Mouse (Mus musculus) skeletal muscle tissue, adult 2 months (tissue): Measurements from ENCODE around the gene Gm14214.

Source experiments
- DNase-seq: peaks from one replicate; pipeline ENCODE4 v3.0.0-alpha.2; 2012; ENCODE audit warnings: low read depth, low spot score

Gm14214 gene

GRCm38 (mm10) chr2:154769930-154770329, at the start of gene Gm14214:
Gene Gm14214 (minus strand): TSS chr2:154770030.
- DNase-seq = no peak

- no peak for DNase-seq
Measured at GRCm38 (mm10) chr2:154818599-154818998, 48.8 kb upstream of the Gm14214 start.

GRCm38 (mm10) chr2:154817788-154818187, 48.0 kb upstream of the Gm14214 start:
- no peak for DNase-seq

DNA sequence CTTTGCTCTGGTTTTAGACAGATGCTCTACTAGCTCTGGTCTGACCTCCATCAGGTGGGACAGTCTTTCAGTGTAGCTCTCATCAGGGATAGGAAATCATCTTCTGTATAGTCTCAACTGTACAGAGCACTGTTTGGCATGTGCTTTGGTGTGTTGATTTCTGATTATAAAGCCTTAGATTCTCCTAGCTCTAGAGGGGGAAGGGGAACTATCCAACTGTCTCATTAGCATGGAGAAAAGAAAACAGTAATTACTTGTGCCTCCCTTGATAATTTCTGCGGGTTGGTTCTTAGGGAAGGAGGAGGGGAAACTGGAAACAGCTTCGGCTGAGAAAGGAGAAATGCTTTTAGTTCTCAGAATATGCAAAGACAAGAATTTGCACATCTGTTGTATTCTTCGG, 47.3 kb upstream of the Gm14214 start:
- DNase-seq = no peak

DNA sequence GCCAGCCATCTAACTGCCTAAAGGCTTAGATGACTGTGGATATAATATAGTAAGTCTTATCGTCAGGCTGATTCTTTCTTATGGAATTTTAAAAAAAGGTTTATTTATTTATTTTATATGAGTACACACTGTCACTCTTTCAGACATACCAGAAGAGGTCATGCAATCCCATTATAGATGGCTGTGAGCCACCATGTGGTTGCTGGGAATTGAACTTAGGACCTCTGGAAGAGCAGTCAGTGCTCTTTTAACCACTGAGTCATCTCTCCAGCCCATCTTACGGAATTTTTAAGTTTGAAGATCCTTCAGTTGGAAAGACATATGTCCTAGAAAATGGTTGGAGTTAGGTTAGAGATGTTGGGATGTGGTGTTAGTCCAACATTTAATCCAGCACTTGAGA, 43.6 kb upstream of the Gm14214 start:
- no peak for DNase-seq

DNA sequence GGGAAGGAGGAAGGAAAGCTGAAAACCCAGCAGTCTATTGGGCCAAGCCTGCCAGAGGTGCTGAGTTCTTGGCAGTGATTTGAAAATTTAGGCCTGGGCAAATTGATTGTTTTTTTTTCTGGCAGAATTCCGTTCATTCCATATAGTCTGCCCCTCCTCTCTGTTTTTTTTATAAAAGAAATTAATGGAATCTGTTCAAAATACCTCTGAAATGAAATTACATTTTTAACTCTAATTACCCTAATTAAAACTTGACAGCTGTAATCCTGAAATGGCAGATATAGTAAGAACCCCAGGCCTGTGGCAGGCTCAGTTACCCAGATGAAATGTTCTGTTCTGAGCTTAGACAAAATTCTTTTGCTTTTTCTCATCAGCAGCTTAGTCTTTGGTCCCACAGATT, 41.0 kb upstream of the Gm14214 start:
- no peak for DNase-seq

GRCm38 (mm10) chr2:154809107-154809762, 39.4 kb upstream of the Gm14214 start:
- peak; percentile 32 for DNase-seq

DNA sequence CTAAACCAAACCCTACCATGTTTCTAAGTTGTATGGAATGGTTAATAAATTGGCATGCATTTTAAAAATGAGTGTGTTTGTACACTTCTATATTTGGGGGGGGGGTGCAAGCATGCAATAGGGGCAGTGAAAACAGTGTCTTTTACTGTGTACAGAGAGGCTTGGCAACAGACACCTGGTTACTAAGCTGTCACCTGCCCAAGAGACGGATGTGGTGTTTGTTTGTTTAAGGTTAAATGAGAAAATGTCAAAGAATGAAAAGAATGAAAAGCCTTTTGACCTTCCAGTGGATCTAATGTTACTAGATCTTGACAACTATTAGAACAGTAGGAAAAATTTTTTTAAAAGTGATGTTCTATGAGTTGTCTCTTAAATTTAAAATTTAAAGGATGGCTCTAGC, 37.9 kb upstream of the Gm14214 start:
- DNase-seq = no peak

DNA sequence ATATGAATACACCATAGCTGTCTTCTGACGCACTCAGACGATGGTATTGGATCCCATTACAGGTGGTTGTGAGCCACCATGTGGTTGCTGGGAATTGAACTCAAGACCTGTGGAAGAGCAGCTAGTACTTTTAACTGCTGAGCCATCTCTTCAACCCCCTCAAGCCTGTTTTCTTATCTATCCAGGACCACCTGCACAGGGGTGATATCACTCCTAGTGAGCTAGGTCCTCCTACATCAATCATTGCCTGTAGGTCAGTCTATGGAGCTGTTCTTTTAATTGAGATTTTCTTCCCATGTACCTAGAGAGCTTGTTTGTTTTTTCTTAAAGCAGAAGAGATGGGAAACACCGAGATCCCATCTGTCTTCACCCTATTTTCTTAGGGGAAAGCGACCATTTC, 34.0 kb upstream of the Gm14214 start:
- no peak for DNase-seq

GRCm38 (mm10) chr2:154803372-154803771, 33.5 kb upstream of the Gm14214 start:
- no peak for DNase-seq

DNA sequence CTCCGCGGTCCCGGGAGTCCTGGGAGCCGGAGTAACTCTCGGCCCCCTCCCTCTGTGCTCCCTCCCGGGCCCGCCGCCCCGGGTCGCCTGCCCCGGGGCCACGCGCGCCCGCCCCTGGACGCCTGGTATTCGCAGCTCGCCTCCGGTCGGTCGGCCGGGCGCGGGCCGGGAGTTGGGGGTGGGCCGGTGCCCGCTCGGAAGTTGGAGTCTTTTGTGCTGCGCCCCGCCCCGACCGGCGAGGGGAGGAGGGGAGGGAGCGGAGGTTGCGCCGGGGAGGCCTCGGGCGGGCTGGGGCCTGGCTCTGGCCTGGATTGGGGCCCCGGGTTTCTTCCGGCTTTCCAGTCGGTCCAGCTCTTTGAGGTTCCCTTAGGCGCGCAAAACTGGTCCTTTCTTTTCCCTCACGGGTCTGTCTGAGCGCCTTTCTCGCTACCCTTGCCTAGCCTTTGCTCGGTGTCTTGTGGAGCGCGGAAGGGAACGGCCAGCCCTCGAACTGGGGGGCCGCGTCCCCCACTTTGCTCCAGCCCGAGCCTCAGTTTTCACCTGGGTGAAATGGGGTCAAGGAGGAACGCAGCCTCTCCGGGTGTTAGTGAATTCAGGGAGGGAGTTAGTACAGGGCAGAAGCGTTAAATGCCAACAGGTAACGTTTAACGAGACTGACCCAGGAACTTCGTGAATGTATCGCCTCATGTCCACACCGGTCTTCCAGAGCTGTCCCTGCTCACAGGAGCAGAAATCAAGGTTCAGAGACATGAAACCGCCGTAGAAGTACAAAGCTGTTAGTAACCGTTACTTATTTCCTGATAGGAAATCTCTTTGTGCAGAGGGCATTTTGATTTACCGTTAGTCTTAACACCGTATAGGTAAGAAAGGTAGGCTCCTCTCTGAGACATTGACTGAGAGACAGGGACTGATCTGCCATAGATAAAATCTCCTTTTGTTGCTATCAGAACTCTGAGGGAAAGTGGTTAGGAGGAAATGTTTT, 22.1 kb upstream of the Gm14214 start:
- DNase-seq = peak; percentile 47

DNA sequence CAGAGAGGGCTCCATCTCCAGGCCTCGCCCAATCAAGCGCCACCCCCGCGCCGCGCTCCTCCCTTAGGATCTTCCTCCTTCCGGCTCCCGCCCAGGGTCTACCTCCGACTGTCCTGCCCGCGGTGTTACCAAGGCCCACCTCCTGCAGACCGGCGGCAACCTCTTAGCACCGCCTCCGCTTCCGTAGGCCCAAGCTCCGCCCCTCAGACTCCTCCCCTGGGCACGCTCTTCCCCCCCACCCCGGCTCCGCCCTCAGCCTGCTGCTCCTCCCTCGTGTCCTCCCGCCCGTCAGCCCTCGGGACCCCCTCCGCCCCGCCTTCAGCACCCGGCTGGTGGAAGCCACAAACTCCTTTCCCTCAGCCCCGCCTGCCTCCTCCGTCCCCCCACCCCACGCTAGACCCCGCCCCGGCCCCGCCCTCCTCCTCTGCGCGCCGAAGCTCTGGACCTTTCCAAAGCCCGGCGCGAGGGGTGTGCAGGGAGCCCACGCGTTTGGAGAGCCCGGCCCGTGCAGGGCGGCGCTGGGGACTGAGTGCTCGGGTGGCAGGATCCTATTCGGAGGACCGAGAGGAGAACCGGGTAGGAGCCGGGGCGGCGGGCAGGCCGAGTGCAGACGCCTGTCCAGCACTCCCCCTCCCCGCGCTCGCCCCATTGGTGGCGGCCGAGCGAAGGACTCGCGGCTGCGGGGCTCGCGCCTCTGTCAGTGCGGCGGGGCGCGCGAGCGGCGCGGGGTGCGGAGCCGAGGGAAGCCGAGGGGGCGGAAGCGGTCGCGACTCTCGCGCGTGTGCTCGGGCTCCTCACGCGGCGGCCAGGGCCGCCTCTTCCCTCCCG, 21.0 kb upstream of the Gm14214 start, which contains the start of the genes Raly and a:
TSS of gene Raly (plus strand) at position 441 of the 828 bp plus-strand sequence.
TSS of gene a (plus strand) at position 747 of the 828 bp plus-strand sequence.
- peak; percentile 98 for DNase-seq

DNA sequence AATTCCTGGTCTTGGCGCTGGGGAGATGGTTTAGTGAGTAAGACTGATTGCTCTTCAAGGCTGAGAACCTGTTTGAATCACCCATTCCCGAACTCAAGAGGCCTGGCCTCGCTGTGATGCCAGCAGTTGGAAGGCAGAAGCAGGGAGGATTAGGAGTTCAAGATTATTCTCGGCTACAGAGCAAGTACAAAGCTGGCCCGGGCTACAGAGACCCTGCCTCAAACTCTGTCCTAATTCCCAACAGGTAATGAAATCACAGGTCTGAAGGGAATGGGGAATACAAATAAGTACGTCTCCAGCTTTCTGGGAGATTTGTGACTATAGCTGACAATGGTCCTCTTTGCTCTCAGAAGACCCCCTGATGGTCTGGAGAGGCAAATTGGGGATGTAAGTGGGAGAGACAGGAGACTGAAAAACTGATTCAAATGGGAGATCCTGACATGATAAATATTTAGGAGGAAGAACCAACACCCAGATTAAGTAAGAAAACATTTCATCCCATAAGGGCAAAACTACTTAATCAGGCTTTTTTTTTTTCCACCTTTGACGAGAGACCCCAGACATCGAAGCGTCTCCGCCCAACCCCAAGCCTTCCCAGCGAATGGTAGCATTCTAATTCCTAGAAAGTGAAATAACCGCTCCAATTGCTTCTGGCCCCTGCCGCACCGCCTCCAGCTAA, 20.3 kb upstream of the Gm14214 start:
- DNase-seq = no peak

- DNase-seq = no peak
Measured at GRCm38 (mm10) chr2:154789381-154789780, 19.6 kb upstream of the Gm14214 start.

DNA sequence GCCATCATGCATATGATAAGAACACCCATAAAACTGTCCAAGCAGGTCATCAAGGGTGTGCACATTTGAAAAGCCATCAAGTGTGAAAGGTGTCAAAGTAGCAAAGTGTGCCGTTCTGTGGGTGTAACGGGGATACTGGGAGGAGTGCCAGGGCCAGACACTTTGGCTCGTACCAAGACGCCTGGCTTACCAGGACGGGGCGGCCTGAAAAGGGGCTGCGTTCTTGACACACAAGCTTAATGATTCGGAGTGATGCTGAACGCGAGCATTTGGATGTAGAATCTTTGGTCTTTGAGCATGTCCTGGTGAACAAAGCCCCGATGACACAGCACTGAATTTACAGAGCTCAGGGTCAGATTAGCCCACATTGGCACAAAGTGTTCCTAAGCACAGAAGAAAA, 16.9 kb upstream of the Gm14214 start:
- no peak for DNase-seq

- no peak for DNase-seq
Measured at GRCm38 (mm10) chr2:154786187-154786586, 16.4 kb upstream of the Gm14214 start.

DNA sequence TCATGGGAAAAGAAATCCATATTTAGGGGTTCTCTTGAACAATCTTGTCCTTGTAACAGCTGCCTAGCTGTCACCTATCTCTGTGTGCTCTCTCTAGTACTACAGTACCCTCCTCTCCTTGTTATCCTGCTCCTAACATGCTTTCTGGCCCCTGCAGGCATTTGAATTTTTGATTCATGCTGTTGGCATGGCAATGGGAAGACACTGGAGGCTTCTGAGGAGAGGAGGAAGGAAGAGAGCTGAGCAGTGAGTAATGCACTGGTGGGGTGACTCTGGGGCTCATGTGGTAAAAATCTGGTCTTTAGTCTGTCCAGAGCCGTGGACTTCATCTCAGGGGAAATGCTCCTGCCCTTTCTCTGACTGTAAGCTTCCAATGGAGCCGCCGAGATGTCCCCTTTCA, 15.5 kb upstream of the Gm14214 start:
- DNase-seq = no peak

DNA sequence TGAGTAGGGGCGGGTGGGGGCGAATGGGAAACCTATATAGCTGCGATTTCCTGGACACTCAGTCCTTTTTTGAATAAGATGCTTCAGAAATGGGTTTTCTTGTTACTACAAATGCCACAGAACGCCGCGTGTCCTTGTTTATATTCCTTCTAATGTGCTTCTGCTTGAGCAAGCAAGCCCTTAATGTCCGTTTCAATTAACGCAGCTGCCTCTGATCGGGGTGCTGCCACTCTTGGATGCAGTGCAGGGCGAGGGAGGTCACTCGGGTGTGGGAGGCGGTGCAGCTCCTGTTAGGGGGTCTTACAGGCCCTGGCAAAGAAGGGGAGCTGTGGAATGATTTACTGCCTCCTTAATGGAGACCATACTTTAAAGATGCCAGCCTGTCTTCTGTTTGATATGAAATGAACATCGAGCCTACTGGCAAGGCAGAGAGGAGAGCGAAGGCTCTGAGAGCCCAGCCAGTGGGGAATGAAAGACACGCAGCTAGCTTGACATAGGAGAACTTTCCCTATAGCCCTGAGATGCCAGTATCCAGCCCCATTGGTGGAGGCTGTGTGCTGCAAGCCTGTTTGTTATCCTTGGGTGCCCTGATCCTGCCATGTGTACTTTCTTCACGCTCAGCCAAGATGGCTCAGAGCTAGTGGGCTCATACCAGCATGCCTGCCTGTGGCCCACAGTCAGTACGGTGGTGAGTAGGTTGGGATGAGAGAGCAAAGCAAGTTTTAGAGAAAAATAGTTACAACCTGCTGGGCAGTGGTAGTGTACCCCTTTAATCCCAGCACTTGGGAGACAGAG, 13.2 kb upstream of the Gm14214 start:
- no peak for DNase-seq

GRCm38 (mm10) chr2:154782361-154782760, 12.5 kb upstream of the Gm14214 start:
- no peak for DNase-seq

DNA sequence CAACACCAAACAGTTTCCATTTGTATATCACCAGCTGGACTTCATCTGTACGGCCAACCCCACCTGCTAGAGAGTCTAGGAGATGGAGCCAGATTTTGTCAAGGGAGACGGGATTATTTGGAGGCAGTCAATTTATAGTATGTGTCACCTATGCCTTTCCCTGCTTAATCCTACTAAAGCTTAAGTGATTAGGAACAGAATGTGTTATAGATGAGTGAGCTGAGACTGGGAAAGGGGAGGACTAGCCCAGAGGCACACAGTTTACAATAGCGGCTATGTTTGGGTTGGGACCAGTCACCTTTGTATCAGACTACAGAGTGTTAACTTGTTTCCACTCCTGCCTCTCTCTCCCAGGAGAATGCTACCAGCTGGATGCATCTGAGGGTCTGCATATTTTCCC, 9.8 kb upstream of the Gm14214 start:
- DNase-seq = no peak
